Mouse (Mus musculus) CH12.LX (cell line): ENCODE measurements at regions not wholly inside any gene's neighbourhood (a gene's known extent, or its start where the extent isn't known, plus 50 kb on each side); places are given as distances from the start of the nearest gene placed in this dataset.

Experiments used
- DNase-seq: peaks from one replicate; pipeline ENCODE4 v3.0.0-alpha.2; 2013; ENCODE audit errors: extremely low read depth
- H3K27ac ChIP-seq: 2 replicates; pipeline ENCODE4 v1.5.1; 2012; ENCODE audit warnings: low read depth, mild to moderate bottlenecking, control low read depth, moderate library complexity; ENCODE audit not compliant: insufficient read depth
- H3K27me3 ChIP-seq: replicated peaks from 2 replicates; pipeline ENCODE3; 2012; ENCODE audit warnings: inconsistent platforms
- H3K36me3 ChIP-seq, 2 experiments: replicated peaks in 1 of 2; 2 replicates each; pipeline versions ENCODE3 to v1.6.1; 2012; ENCODE audit warnings: inconsistent platforms in 1 of 2, low read length in 1 of 2, mild to moderate bottlenecking in 1 of 2, mixed read lengths in 1 of 2, moderate library complexity in 1 of 2; ENCODE audit not compliant: control insufficient read depth in 1 of 2, insufficient read depth in 1 of 2
- H3K4me1 ChIP-seq, 2 experiments: 2 replicates each; pipeline ENCODE4 v1.6.1; 2012; ENCODE audit warnings: inconsistent platforms in 1 of 2, moderate library complexity in 1 of 2; ENCODE audit not compliant: insufficient read depth in 2 of 2, control insufficient read depth in 1 of 2
- H3K4me2 ChIP-seq: 2 replicates; pipeline ENCODE4 v1.6.1; 2012; ENCODE audit warnings: low read depth, mild to moderate bottlenecking, control low read depth; ENCODE audit not compliant: poor library complexity, insufficient read depth, severe bottlenecking
- H3K4me3 ChIP-seq, 3 experiments: fragments of 150-350 bp in 1 of 3; sonication (generic) in 1 of 3; replicated peaks in 1 of 3; 2 replicates each; pipeline versions ENCODE3 to v1.5.1; 2011 to 2012; ENCODE audit warnings: low read depth in 2 of 3, low read length in 2 of 3, mild to moderate bottlenecking in 2 of 3, moderate library complexity in 2 of 3, control low read depth in 1 of 3, improper control_type of control experiment in 1 of 3, inconsistent platforms in 1 of 3, mixed read lengths in 1 of 3; ENCODE audit not compliant: poor library complexity in 1 of 3
- H3K79me2 ChIP-seq: replicated peaks from 2 replicates; pipeline ENCODE4 v1.6.1; 2012; ENCODE audit warnings: mild to moderate bottlenecking, moderate library complexity; ENCODE audit not compliant: control insufficient read depth, poor library complexity, insufficient read depth, severe bottlenecking; ENCODE audit errors: extremely low read depth
- H3K9ac ChIP-seq: 2 replicates; pipeline ENCODE4 v1.6.1; 2012; ENCODE audit warnings: low read depth, mild to moderate bottlenecking, control low read depth, moderate library complexity; ENCODE audit not compliant: insufficient read depth
- H3K9me3 ChIP-seq: replicated peaks from 2 replicates; pipeline ENCODE3; 2012; ENCODE audit warnings: low read length, inconsistent platforms, mixed read lengths
- CHD2 ChIP-seq: IDR thresholded peaks from 2 replicates; pipeline ENCODE4 v1.6.1; 2011; ENCODE audit warnings: low read length, improper control_type of control experiment
- ELF1 ChIP-seq: IDR thresholded peaks from 2 replicates; pipeline ENCODE4 v1.6.1; 2014; ENCODE audit warnings: low read depth, mild to moderate bottlenecking, inconsistent platforms, low read length, improper control_type of control experiment
- HCFC1 ChIP-seq: IDR thresholded peaks from 2 replicates; pipeline ENCODE4 v1.6.1; 2012; ENCODE audit warnings: low read depth, mild to moderate bottlenecking, inconsistent platforms, low read length, improper control_type of control experiment
- KAT2A ChIP-seq: IDR thresholded peaks from 2 replicates; pipeline ENCODE4 v1.6.1; 2012; ENCODE audit warnings: low read length, improper control_type of control experiment, inconsistent platforms; ENCODE audit not compliant: insufficient replicate concordance
- MXI1 ChIP-seq: IDR thresholded peaks from 2 replicates; pipeline ENCODE4 v1.6.1; 2011; ENCODE audit warnings: mild to moderate bottlenecking, low read depth, low read length, improper control_type of control experiment
- NELFE ChIP-seq: IDR thresholded peaks from 2 replicates; pipeline ENCODE4 v1.6.1; 2011; ENCODE audit warnings: low read depth, low read length, improper control_type of control experiment
- NRF1 ChIP-seq: IDR thresholded peaks from 2 replicates; pipeline ENCODE4 v1.6.1; 2014; ENCODE audit warnings: low read depth, mild to moderate bottlenecking, inconsistent platforms, low read length, improper control_type of control experiment, moderate library complexity
- POLR2AphosphoS2 ChIP-seq: IDR thresholded peaks from 2 replicates; pipeline ENCODE4 v1.6.1; 2011; ENCODE audit warnings: low read depth, low read length, improper control_type of control experiment
- RAD21 ChIP-seq: IDR thresholded peaks from 2 replicates; pipeline ENCODE4 v1.6.1; 2011; ENCODE audit warnings: low read depth, mild to moderate bottlenecking, low read length, improper control_type of control experiment, moderate library complexity
- SMC3 ChIP-seq: IDR thresholded peaks from 2 replicates; pipeline ENCODE4 v1.6.1; 2011; ENCODE audit warnings: low read depth, low read length, improper control_type of control experiment
- TCF12 ChIP-seq: IDR thresholded peaks from 2 replicates; pipeline ENCODE4 v1.6.1; 2014; ENCODE audit warnings: low read depth, mild to moderate bottlenecking, inconsistent platforms, low read length, improper control_type of control experiment
- USF2 ChIP-seq: conservative IDR thresholded peaks from 2 replicates; pipeline ENCODE4 v1.6.1; 2011; ENCODE audit warnings: low read depth, low read length, improper control_type of control experiment
- ZC3H11A ChIP-seq: IDR thresholded peaks from 2 replicates; pipeline ENCODE4 v1.6.1; 2012; ENCODE audit warnings: low read depth, mild to moderate bottlenecking, inconsistent platforms, low read length, improper control_type of control experiment
- ZKSCAN1 ChIP-seq: IDR thresholded peaks from 2 replicates; pipeline ENCODE4 v1.6.1; 2012; ENCODE audit warnings: low read depth, inconsistent platforms, low read length, improper control_type of control experiment, borderline replicate concordance
- dilution Hi-C: fragments of 300-500 bp; cut with MboI; formaldehyde crosslinking; loops from 2 replicates; pipeline ENCODE4 v1.14.3; 2020; ENCODE audit warnings: low sequenced_read_pairs; ENCODE audit not compliant: extremely low pct_unique_long_range_greater_than_20kb, extremely low pct_ligation_motif_present
- in situ Hi-C: fragments of 300-500 bp; cut with MboI; formaldehyde crosslinking; loops from 3 replicates; pipeline ENCODE4 v1.14.3; 2019; ENCODE audit warnings: low sequenced_read_pairs, low pct_ligation_motif_present, low pct_unique_long_range_greater_than_20kb, mixed read lengths

DNA sequence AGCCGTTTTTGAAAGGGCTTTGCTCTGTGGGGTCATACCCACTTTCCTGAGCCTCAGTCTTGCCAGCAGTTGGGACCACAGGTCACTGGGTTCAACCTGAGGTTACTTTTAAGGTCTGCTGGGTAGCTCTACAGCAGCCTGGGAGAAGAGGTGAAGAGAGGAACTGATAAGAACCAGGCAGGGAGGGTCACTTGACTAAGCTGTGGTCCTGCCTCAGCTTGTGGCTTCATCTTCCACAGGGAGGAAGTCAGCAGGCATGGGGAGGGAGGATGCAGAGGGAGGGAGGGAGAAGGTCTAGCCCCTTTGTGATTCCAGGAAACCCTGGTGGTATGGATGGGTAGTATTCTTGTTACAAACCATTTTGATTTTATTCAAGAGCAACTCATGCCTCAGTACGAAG lies 59.9 kb upstream of the Lrpap1 start:
- Histone ChIP-seq H3K27ac (no peak overlapping the region), H3K9me3 (peaks cover 17% of the 10 kb centered on the region), H3K79me2 (no peaks in the 10 kb centered on the region), H3K4me2 (no peak overlapping the region), H3K36me3 (no peaks in the 10 kb centered on the region), H3K9ac (no peak overlapping the region), H3K4me3 (no peak overlapping the region), H3K27me3 (peaks cover 55% of the 10 kb centered on the region), H3K4me1 (peaks cover 29 to 40% of the 10 kb centered on the region in 2 experiments)
- in situ Hi-C loops (no loop called here), dilution Hi-C loops (no loop called here)
- DNase-seq = no peak
- TF ChIP-seq CHD2 = no peak
- no peak for TF ChIP-seq ZC3H11A
- 0 out of 2 replicates have a peak, but pooled peaks have one; percentile 17 for TF ChIP-seq MXI1

DNA sequence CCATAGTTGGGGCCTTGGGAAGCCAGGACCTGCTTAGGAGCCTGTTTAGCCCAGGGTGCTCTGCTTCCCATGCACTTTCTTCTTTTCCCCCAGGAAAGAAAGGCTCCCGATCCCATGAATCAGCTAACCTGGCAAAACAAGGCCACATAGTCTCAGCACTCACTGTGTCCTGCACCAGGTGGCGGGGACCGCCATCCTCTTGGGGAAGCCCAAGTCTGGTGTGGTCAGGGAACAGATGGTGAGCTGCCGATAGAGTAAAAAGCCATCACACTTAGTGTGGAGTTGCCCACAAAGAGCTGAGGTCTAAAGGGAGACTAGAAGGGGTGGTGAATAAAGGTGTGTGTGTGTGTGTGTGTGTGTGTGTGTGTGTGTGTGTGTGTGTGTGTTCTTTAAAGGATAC lies 57.0 kb upstream of the Lrpap1 start:
- DNase-seq = no peak
- Histone ChIP-seq H3K27me3 (peaks cover 56% of the 10 kb centered on the region), H3K36me3 (no peaks in the 10 kb centered on the region), H3K4me2 (no peak overlapping the region), H3K9ac (no peak overlapping the region), H3K27ac (no peak overlapping the region), H3K4me3 (no peak overlapping the region), H3K9me3 (peaks cover 8% of the 10 kb centered on the region), H3K4me1 (peaks cover 14 to 29% of the 10 kb centered on the region in 2 experiments), H3K79me2 (no peaks in the 10 kb centered on the region)
- dilution Hi-C loops = no loop called here
- TF ChIP-seq USF2 (no peak), ZKSCAN1 (no peak), HCFC1 (no peak), SMC3 (no peak), TCF12 (peak; percentile 50; the same call in 1 of the 2 replicates), KAT2A (no peak), RAD21 (no peak), NELFE (no peak)
- in situ Hi-C loops = no loop called here

DNA sequence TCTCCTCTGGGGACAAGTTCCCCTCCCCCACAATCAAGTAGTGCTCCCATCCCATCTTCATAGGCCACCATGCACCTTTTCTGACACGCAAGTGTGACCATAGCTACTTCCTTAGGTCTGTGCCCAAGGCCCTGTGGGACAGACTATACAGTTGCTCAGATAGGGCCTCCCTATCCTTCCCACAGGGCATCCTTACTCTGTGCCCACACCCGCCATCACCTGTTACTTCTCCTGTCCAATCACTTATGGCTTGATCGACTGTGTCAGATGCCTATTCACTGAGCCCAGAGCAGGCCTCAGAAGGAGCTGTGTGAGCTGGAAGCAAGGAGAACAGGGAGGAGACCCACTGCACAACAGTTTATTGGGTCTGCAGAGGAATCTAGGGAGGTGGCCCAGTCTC lies 56.6 kb upstream of the Lrpap1 start:
- Histone ChIP-seq H3K4me2 (no peak overlapping the region), H3K4me1 (peaks cover 14 to 29% of the 10 kb centered on the region in 2 experiments), H3K27ac (no peak overlapping the region), H3K79me2 (no peaks in the 10 kb centered on the region), H3K4me3 (no peak overlapping the region), H3K36me3 (no peaks in the 10 kb centered on the region), H3K27me3 (peaks cover 57% of the 10 kb centered on the region), H3K9ac (no peak overlapping the region), H3K9me3 (peaks cover 3% of the 10 kb centered on the region)
- no peak for DNase-seq
- TF ChIP-seq POLR2AphosphoS2 = no peak
- TF ChIP-seq ELF1 = no peak
- no peak for TF ChIP-seq KAT2A
- TF ChIP-seq NRF1 = no peak
- TF ChIP-seq SMC3 = no peak
- in situ Hi-C loops (no loop called here), dilution Hi-C loops (no loop called here)
